Mouse (Mus musculus): ENCODE data around the gene Cacng4. TPM values are rescaled to one million over a fixed set of nuclear protein-coding genes. Genes with fewer than 3 reads are reported as not detected.

Cacng4 gene
- total RNA-seq, 2 experiments from 2014 or later, result 55.4 to 56.2 TPM

GRCm38 (mm10) chr11:107729141-107729540, 65.2 kb downstream of the Cacng4 start:
- intact Hi-C loops (cut with DNase I), result no loop called here
- no peak for DNase-seq (ENCODE audit: low spot score in 2 of 2)

GRCm38 (mm10) chr11:107728073-107728863, 66.1 kb downstream of the Cacng4 start:
- intact Hi-C loops (cut with DNase I), result no loop called here
- peak in 1 of 2 experiments; percentile 66 for DNase-seq (ENCODE audit: low spot score in 2 of 2)

- DNase-seq (ENCODE audit: low spot score in 2 of 2), result no peak
- intact Hi-C loops (cut with DNase I), result no loop called here
Observed at GRCm38 (mm10) chr11:107724603-107725002, 69.8 kb downstream of the Cacng4 start.

GRCm38 (mm10) chr11:107721057-107721456, 73.3 kb downstream of the Cacng4 start:
- intact Hi-C loops (cut with DNase I), result no loop called here

GRCm38 (mm10) chr11:107720264-107721021, 73.9 kb downstream of the Cacng4 start:
- intact Hi-C loops (cut with DNase I), result no loop called here
- DNase-seq (ENCODE audit: low spot score in 2 of 2), result no peak

More at GRCm38 (mm10) chr11:107721057-107721456, 73.3 kb downstream of the Cacng4 start:
- DNase-seq (ENCODE audit: low spot score in 2 of 2), result no peak

GRCm38 (mm10) chr11:107716332-107716938, 77.9 kb downstream of the Cacng4 start, which contains the start of gene Cacng1:
Gene Cacng1, minus strand, starts transcription at chr11:107716522.
- intact Hi-C loops (cut with DNase I), result no loop called here
- no peak for DNase-seq (ENCODE audit: low spot score in 2 of 2)

GRCm38 (mm10) chr11:107714368-107714767, 80.0 kb downstream of the Cacng4 start:
- no peak for DNase-seq (ENCODE audit: low spot score in 2 of 2)
- intact Hi-C loops (cut with DNase I), result no loop called here

GRCm38 (mm10) chr11:107710379-107710778, 84.0 kb downstream of the Cacng4 start:
- intact Hi-C loops (cut with DNase I), result no loop called here
- DNase-seq (ENCODE audit: low spot score in 2 of 2), result peak in 1 of 2 experiments; percentile 25

- intact Hi-C loops (cut with DNase I), result no loop called here
- DNase-seq (ENCODE audit: low spot score in 2 of 2), result no peak
Observed at GRCm38 (mm10) chr11:107707897-107708610, 86.3 kb downstream of the Cacng4 start.

GRCm38 (mm10) chr11:107705476-107706074, 88.8 kb downstream of the Cacng4 start:
- no peak for DNase-seq (ENCODE audit: low spot score in 2 of 2)
- intact Hi-C loops (cut with DNase I), result no loop called here

- peak in 1 of 2 experiments; percentile 14 for DNase-seq (ENCODE audit: low spot score in 2 of 2)
- intact Hi-C loops (cut with DNase I), result no loop called here
Observed at GRCm38 (mm10) chr11:107705060-107705459, 89.3 kb downstream of the Cacng4 start.

GRCm38 (mm10) chr11:107703272-107704134, 90.9 kb downstream of the Cacng4 start:
- peak in 1 of 2 experiments; percentile 29 for DNase-seq (ENCODE audit: low spot score in 2 of 2)
- intact Hi-C loops (cut with DNase I), result no loop called here

- DNase-seq (ENCODE audit: low spot score in 2 of 2), result no peak
- intact Hi-C loops (cut with DNase I), result no loop called here
Observed at GRCm38 (mm10) chr11:107699967-107700366, 94.4 kb downstream of the Cacng4 start.

GRCm38 (mm10) chr11:107693338-107693737, 101.0 kb downstream of the Cacng4 start:
- intact Hi-C loops (cut with DNase I), result no loop called here
- no peak for DNase-seq (ENCODE audit: low spot score in 2 of 2)

- intact Hi-C loops (cut with DNase I), result no loop called here
- no peak for DNase-seq (ENCODE audit: low spot score in 2 of 2)
Observed at GRCm38 (mm10) chr11:107691569-107691968, 102.8 kb downstream of the Cacng4 start.

- intact Hi-C loops (cut with DNase I), result no loop called here
- no peak for DNase-seq (ENCODE audit: low spot score in 2 of 2)
Observed at GRCm38 (mm10) chr11:107688480-107688879, 105.9 kb downstream of the Cacng4 start.

- no peak for DNase-seq (ENCODE audit: low spot score in 2 of 2)
- intact Hi-C loops (cut with DNase I), result no loop called here
Observed at GRCm38 (mm10) chr11:107686290-107686689, 108.1 kb downstream of the Cacng4 start.
